Mouse (Mus musculus): ENCODE data around the gene Gyg.

GRCm38 (mm10) chr3:20145696-20146113 lies 9.4 kb downstream of the Gyg start:
- TF ChIP-seq ZC3H11A (IDR thresholded peaks at IDR 0.05; ENCODE audit: borderline replicate concordance, low read depth, low read length) (no peak), HCFC1 (IDR thresholded peaks at IDR 0.05; ENCODE audit: borderline replicate concordance, insufficient read depth, low read length) (no peak), ZNF384 (IDR thresholded peaks at IDR 0.05; ENCODE audit: low read depth, low read length) (no peak)
